8 mouse cellular contexts compared by ENCODE assay signal in the genomic region with DNA sequence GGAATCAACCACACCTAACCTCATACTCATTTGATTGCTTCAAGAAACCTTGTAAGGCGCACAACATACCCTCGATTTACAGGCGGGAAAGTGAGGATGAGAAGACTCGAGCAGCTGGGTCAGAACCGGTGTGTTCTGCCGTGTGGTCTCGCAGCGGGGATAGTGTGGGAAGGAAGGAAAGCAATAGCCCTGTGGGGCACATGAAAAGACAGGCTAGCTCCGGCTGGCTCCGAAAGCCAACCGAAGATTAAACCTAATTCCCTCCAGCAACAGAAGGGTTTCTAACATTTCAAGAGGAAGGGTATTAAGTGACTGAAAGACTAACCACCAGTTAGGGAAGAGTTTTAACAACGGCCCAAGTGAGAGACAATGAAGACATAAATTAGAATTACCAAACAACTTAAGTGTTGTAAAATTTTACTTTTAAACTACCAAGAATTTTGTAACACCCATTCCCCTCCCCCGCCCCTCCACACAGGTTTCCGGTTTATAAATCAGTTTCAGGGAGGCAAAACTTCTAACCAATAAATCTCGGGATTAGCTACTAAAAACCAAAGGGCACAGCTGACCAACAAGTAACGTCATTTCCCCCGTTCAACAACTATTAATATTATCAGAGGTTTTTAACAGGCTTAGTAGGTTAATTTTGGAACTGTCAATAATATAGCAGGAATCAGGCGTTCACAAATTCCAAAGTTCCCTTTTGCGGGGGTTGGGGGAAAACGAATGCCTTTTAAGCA. TPM values are rescaled to one million over a fixed set of nuclear protein-coding genes. Genes with fewer than 3 reads are reported as not detected.
A peak's percentile ranks its signal among the peaks of the same experiment; 100 is the strongest.
DNase-seq lines count a peak whose midpoint lies in the region; ATAC-seq lines count a peak whose summit lies in the region.

No protein-coding gene starts in this region.

- peak overlapping the region; percentile 98 for H3K4me3 ChIP-seq in forebrain, embryonic 13.5 days
- H3K4me3 ChIP-seq in neural tube, embryonic 15.5 days (replicated peaks), result peak overlapping the region; percentile 86

- no peaks in the 10 kb centered on the region for H3K27me3 ChIP-seq in forebrain, embryonic 13.5 days
- H3K27me3 ChIP-seq in neural tube, embryonic 15.5 days (replicated peaks), result no peaks in the 10 kb centered on the region

- ATAC-seq in CD4-positive, CD25-positive, alpha-beta regulatory T cell, adult 4 months, result no peak
- ATAC-seq in forebrain, embryonic 13.5 days, result no peak
- no peak for ATAC-seq in neural tube, embryonic 15.5 days (ENCODE audit: low FRiP score)
- no peak for ATAC-seq in erythroid progenitor cell, adult 5-6 weeks (replicated peaks; ENCODE audit: low FRiP score, poor library complexity, severe bottlenecking)

- H3K36me3 ChIP-seq in forebrain, embryonic 13.5 days (ENCODE audit: poor library complexity, severe bottlenecking), result peaks cover 42% of the 10 kb centered on the region
- H3K36me3 ChIP-seq in neural tube, embryonic 15.5 days, result peaks cover 21% of the 10 kb centered on the region

- peak; percentile 37 for DNase-seq in CD4-positive, CD25-positive, alpha-beta regulatory T cell, adult 2 months (ENCODE audit: low read depth, low spot score)
- peak; percentile 56 for DNase-seq in 3T3-L1 (ENCODE audit: low read depth, low spot score)
- peak; percentile 17 to 41 for DNase-seq in kidney, postnatal 4 days
- no peak for DNase-seq in spleen, adult 12 weeks (ENCODE audit: low spot score)

- H3K4me1 ChIP-seq in forebrain, embryonic 13.5 days, result peaks cover 31% of the 10 kb centered on the region
- peaks cover 36% of the 10 kb centered on the region for H3K4me1 ChIP-seq in neural tube, embryonic 15.5 days

- H3K4me2 ChIP-seq in forebrain, embryonic 13.5 days, result peak overlapping the region; percentile 83
- peak overlapping the region; percentile 69 for H3K4me2 ChIP-seq in neural tube, embryonic 15.5 days

- WGBS in forebrain, embryonic 13.5 days, result 13% methylated on average over 20 of the region's 20 CpGs
- 9% methylated on average over 20 of the region's 20 CpGs for WGBS in neural tube, embryonic 15.5 days

- no peaks in the 10 kb centered on the region for H3K9me3 ChIP-seq in forebrain, embryonic 13.5 days (replicated peaks)
- H3K9me3 ChIP-seq in neural tube, embryonic 15.5 days (replicated peaks), result no peaks in the 10 kb centered on the region

- H3K9ac ChIP-seq in forebrain, embryonic 13.5 days, result peak overlapping the region; percentile 98
- peak overlapping the region; percentile 93 for H3K9ac ChIP-seq in neural tube, embryonic 15.5 days (replicated peaks)

- H3K27ac ChIP-seq in forebrain, embryonic 13.5 days, result no peak overlapping the region
- peak overlapping the region; percentile 96 for H3K27ac ChIP-seq in neural tube, embryonic 15.5 days (replicated peaks)

RNA-seq across cellular contexts. Expression of a gene that starts 1.5 kb away (rescaled TPM):
- 1 to 10 TPM; 3.9 to 6.4 TPM for polyA plus RNA-seq in CD4-positive, CD25-positive, alpha-beta regulatory T cell, adult 4 months (2017; shearing (Covaris generic))
- 4.5 and 4.8 TPM in 2 replicates for polyA plus RNA-seq in forebrain, embryonic 13.5 days (2015; fragmentation: Nextera tagmentation; extraction: Ambion mirVana)
- polyA plus RNA-seq in neural tube, embryonic 15.5 days (2015; fragmentation: Nextera tagmentation; extraction: Ambion mirVana), result 2.5 and 2.6 TPM in 2 replicates
- 8.0 and 9.0 TPM in 2 replicates for total RNA-seq in erythroid progenitor cell, adult 5-6 weeks (2015; ENCODE audit: low replicate concordance)
- total RNA-seq in erythroid progenitor cell, adult 5-6 weeks (2017; ENCODE audit: low replicate concordance), result 4.5 and 5.1 TPM in 2 replicates

RNA-seq across cellular contexts. Expression of a gene that starts 34.8 kb away (rescaled TPM):
- polyA plus RNA-seq in CD4-positive, CD25-positive, alpha-beta regulatory T cell, adult 4 months (2017; shearing (Covaris generic)), result 100 to 1,000 TPM; 182 to 206 TPM
- polyA plus RNA-seq in forebrain, embryonic 13.5 days (2015; fragmentation: Nextera tagmentation; extraction: Ambion mirVana), result 243 and 261 TPM in 2 replicates
- polyA plus RNA-seq in neural tube, embryonic 15.5 days (2015; fragmentation: Nextera tagmentation; extraction: Ambion mirVana), result 289 and 305 TPM in 2 replicates
- total RNA-seq in erythroid progenitor cell, adult 5-6 weeks (2015; ENCODE audit: low replicate concordance), result 160 and 173 TPM in 2 replicates
- 455 and 477 TPM in 2 replicates for total RNA-seq in erythroid progenitor cell, adult 5-6 weeks (2017; ENCODE audit: low replicate concordance)

RNA-seq across cellular contexts. Expression of a gene that starts 52.2 kb away (rescaled TPM):
- not detected for polyA plus RNA-seq in CD4-positive, CD25-positive, alpha-beta regulatory T cell, adult 4 months (2017; shearing (Covaris generic))
- 1.1 and 1.2 TPM in 2 replicates for polyA plus RNA-seq in forebrain, embryonic 13.5 days (2015; fragmentation: Nextera tagmentation; extraction: Ambion mirVana)
- polyA plus RNA-seq in neural tube, embryonic 15.5 days (2015; fragmentation: Nextera tagmentation; extraction: Ambion mirVana), result 2.9 and 3.7 TPM in 2 replicates
- total RNA-seq in erythroid progenitor cell, adult 5-6 weeks (2015; ENCODE audit: low replicate concordance), result 3.2 TPM in 1 of 2 replicates, not detected in the other
- 0.77 TPM in 1 of 2 replicates, not detected in the other for total RNA-seq in erythroid progenitor cell, adult 5-6 weeks (2017; ENCODE audit: low replicate concordance)
